ENCODE assay signal across 25 mouse cellular contexts in the genomic region with DNA sequence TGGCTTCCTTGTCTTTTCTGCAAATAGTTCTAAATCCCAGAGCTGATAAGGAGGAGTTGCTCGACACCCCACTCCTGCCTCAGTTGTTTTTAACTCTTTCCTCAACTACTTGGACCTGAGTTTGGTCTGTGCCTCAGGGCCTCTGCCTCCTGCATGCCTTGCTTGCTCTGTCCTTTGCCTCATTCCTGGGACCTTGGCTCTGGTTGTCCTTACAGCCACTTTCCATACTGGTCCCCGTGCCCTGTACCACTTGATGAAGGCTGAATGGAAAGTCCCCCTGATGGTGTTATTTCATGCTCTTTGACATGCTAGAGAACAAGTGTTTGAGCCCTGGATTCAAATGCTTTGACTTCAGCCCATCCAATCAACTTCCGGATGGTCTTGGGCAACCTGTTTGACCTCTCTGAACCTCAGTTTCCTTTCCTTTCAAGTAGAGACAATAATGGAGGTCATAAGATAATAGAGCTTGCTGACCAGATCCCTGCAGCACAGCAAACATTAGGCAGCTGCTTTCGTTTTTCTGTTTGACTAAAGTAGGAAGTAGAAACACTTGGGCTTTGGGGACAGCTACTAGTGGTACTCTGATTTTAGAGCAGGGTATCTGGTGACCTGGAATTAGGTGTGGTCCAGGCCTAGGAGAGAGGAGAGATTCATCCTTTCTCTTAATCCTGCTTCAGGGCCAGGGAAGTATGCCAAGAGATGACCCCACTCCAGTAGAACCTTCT.
DNase-seq lines count a peak whose midpoint lies in the region; ATAC-seq lines count a peak whose summit lies in the region.
"Had no signal": no experiment of that assay in that cellular context is flagged by ENCODE, and none has a peak within 500 bp of the region (broad histone marks: within the 10 kb centered on the region; RNA-seq: fewer than 3 reads in every experiment).

No protein-coding gene starts in this region.

- peak; percentile 46 for ATAC-seq in CD4-positive, CD25-positive, alpha-beta regulatory T cell, adult 4 months
- peak; percentile 58 for ATAC-seq in granulocyte monocyte progenitor cell, adult 5-6 weeks (replicated peaks; ENCODE audit: poor library complexity, severe bottlenecking)
- ATAC-seq in megakaryocyte-erythroid progenitor cell, adult 5-6 weeks (replicated peaks; ENCODE audit: low FRiP score, low TSS enrichment, poor library complexity, severe bottlenecking) = peak; percentile 66; the same call in 1 of the 2 replicates
- no peak for ATAC-seq in erythroid progenitor cell, adult 5-6 weeks (replicated peaks; ENCODE audit: low FRiP score, poor library complexity, severe bottlenecking)
- ATAC-seq: forebrain, embryonic 14.5 days; hindbrain, embryonic 16.5 days; intestine, embryonic 16.5 days; lung, postnatal 0 days; midbrain, embryonic 15.5 days had no signal

- 67% methylated on average over 4 of the region's 4 CpGs for WGBS in heart, embryonic 10.5 days

- H3K27ac ChIP-seq in heart, embryonic 10.5 days = no peak overlapping the region
- H3K27ac ChIP-seq: heart, embryonic 15.5 days; limb, embryonic 10.5 days; limb, embryonic 15.5 days; liver, embryonic 13.5 days; midbrain, embryonic 10.5 days; midbrain, embryonic 15.5 days had no signal

- H3K36me3 ChIP-seq in heart, embryonic 10.5 days = no peaks in the 10 kb centered on the region
- H3K36me3 ChIP-seq: heart, embryonic 15.5 days; limb, embryonic 10.5 days; limb, embryonic 15.5 days; liver, embryonic 13.5 days; midbrain, embryonic 10.5 days; midbrain, embryonic 15.5 days had no signal

- H3K27me3 ChIP-seq in heart, embryonic 10.5 days (ENCODE audit: insufficient read depth, poor library complexity, severe bottlenecking) = no peaks in the 10 kb centered on the region
- H3K27me3 ChIP-seq: heart, embryonic 15.5 days; limb, embryonic 15.5 days; liver, embryonic 13.5 days; midbrain, embryonic 15.5 days had no signal

- H3K4me3 ChIP-seq in heart, embryonic 10.5 days = no peak overlapping the region
- H3K4me3 ChIP-seq: gastrocnemius, adult 2 months; heart, embryonic 15.5 days; limb, embryonic 10.5 days; limb, embryonic 15.5 days; liver, embryonic 13.5 days; midbrain, embryonic 10.5 days; midbrain, embryonic 15.5 days had no signal

- no peaks in the 10 kb centered on the region for H3K9me3 ChIP-seq in heart, embryonic 10.5 days
- H3K9me3 ChIP-seq: heart, embryonic 15.5 days; limb, embryonic 10.5 days; limb, embryonic 15.5 days; liver, embryonic 13.5 days; midbrain, embryonic 10.5 days; midbrain, embryonic 15.5 days had no signal

- H3K4me1 ChIP-seq in heart, embryonic 10.5 days = no peaks in the 10 kb centered on the region
- H3K4me1 ChIP-seq: limb, embryonic 10.5 days; limb, embryonic 15.5 days; liver, embryonic 13.5 days; midbrain, embryonic 15.5 days had no signal

- peak; percentile 19 for DNase-seq in 416B (ENCODE audit: low read depth)
- DNase-seq in embryo, embryonic 11 days = no peak
- no peak for DNase-seq in heart, embryonic 10.5 days (ENCODE audit: low spot score)
- DNase-seq: cerebellum, adult 2 months; gastrocnemius, adult 2 months; gastrocnemius, postnatal 36 days; kidney, adult 9 months; kidney, postnatal 10 days; liver, embryonic 13.5 days; lung, adult 18-20 months; lung, postnatal 4 days; right cerebral cortex, postnatal 4 days had no signal
